Mouse (Mus musculus): Measurements from ENCODE around the gene Ostn.

DNA sequence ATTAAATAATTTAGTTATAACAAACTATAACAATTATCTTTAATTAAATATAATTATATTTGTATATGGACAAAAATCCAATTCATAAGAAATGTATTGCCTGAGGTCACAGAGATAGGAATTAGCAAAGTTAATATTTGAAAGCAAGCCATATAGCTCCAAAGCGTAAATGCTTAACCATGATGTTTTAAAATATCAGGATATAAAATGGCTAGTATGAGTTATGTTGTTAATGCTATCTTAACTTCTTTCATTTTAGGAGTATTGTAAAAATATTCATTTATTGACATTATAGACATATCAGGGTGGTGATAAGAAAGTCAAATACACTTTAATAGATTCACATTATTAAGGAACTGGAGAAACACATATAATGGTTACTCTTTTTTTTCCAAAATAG, 52.8 kb downstream of the Ostn start:
- TF ChIP-seq POLR2A (IDR thresholded peaks at IDR 0.05; ENCODE audit: low read depth, low read length) (no peak), CTCF (conservative IDR thresholded peaks at IDR 0.05; ENCODE audit: insufficient read depth, insufficient read length, low read depth, low read length) (no peak)
